Mouse (Mus musculus): ENCODE results near the gene 4930568D16Rik.

4930568D16Rik gene

DNA sequence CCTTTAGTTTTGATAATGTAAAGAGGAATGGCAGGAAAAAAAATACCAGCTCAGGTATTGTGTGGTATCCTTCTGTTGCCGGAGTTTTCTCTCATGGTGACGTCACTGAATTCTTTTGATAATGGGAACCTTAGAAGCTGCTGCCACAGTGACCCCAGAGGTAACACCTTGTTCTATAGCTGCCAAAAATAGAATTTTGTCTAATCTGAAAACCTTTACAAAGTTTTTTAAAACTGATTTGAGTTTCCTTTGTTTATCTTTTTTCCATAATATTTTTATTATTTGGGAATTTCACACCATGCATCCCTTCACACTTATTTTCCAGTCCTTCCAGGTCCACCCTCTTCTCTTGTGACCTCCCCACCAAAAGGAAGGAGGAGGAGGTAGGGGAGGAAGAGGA is at the start of gene 4930568D16Rik:
4930568D16Rik (minus strand) TSS at position 101 of the 400 bp plus-strand sequence.
- no peak for DNase-seq (ENCODE audit: low read depth in 1 of 2, low spot score in 2 of 2)

DNA sequence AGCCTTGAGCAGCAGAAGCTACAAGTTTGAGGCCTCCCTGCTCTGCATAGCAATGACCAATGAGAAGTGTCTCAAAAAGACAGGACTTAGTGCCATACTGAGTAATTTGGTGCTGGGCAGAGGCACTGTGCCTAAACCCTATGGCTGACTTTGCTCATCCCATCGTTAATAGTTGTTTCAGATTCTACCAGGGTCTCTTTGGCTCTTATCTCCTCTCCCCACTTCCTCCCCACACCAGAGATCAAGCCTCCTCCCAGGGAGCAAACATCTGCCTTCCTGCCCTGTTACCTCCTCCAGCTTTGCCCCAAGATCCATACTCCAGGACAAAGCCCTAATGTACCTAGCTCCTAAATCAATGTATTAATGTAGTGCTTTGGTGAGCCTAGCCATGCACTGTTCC is 49.7 kb upstream of the 4930568D16Rik start:
- DNase-seq (ENCODE audit: low read depth in 1 of 2, low spot score in 2 of 2), result no peak

DNA sequence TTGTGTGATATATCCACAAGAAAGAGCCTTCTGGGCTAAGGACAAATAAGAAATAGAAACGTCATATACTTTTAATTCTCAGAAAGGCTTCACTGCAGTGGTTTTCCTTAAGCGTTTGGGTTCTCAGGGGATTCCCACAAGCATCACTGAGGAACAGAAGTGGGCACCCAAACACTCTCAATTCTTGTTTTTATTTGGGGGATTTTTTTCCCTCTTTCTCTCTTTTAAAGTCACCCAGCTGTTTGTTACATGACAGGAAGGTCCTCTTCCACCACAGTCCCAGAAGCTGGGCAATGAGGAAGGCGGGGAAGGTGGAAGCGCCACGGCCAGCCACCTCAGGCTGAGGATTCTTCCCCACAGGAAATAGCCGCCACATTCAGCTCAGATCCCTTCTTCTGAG is 48.9 kb upstream of the 4930568D16Rik start:
- no peak for DNase-seq (ENCODE audit: low read depth in 1 of 2, low spot score in 2 of 2)

DNA sequence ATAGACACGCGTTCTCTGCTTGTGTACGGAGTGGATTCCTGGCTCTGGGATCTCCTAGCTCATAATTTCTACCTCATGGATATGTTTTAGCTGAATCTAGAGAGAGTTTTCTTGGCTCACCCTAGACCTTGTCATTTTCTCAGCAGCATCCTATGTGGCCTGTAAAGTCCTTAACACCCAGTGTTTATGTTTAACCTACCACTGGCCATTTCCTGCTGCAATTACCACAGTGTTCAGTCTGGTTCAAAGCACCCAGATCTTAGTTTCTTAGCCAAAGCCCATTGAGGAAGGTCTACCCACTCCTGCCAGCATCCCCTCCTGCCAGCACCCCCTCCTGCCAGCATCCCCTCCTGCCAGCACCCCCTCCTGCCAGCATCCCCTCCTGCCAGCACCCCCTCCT is 45.3 kb upstream of the 4930568D16Rik start:
- no peak for DNase-seq (ENCODE audit: low read depth in 1 of 2, low spot score in 2 of 2)

DNA sequence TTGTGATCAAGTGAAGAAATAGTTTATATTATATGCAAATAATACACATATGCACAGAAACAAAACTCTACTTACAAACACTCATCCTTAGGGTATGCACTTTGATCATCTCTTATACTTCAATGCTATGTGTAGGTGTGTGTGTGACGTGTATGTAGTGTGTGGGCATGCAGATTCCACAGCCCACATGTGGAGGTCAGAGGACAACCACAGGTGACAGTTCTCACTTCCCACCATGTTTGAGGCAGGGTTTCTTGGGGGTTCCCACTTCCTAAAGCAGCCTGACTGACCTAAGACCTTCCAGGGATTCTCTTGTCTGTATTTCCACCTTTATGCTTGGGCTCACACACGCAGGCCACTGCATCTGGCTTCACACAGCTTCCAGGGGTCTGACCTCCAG is 44.7 kb upstream of the 4930568D16Rik start:
- DNase-seq (ENCODE audit: low read depth in 1 of 2, low spot score in 2 of 2), result no peak

DNA sequence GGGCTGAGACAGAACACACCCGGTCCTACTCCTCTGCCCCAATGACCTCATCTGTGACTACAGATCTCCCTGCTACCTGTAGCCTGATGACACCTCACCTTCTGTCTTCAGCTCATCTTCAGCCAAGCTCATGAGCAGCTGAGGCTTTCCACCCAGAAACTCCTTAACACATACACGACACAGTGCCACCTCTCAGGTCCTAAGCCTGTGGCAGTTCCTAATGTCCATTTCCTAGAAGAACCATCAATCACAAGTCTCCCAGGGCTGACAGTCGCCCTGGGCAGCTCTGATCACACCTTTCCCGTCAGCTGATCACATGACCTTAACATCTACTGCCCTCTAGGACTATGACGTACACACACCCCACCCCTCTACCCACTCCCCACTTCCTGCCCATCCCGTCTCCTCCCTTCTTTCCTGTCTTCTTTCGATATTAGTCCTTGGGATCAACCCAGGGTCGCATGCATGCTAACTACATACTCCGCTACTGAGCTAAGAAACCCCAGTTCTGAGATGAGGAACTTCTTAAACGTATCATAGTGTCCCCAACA is 44.2 kb upstream of the 4930568D16Rik start:
- no peak for DNase-seq (ENCODE audit: low read depth in 1 of 2, low spot score in 2 of 2)

DNA sequence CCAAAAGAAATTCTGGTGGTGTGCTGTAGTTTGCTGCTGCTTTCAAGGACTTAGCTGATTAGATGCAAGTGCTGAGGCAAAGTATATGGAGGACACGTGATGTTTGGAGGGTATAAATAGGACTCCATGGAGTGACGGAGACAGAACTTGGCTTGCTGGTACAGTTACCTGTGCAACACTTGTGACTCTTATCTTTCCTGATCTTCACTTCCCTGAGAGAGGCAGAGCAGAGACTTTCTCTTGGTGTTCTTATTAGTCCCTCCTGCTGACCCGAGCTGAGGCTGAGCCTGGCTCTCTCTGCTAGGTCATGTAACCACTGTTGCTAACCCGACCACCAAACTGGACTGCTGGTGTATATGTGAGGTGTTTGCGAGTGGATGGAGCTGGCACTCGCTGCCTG is 41.9 kb upstream of the 4930568D16Rik start:
- DNase-seq (ENCODE audit: low read depth in 1 of 2, low spot score in 2 of 2), result no peak

DNA sequence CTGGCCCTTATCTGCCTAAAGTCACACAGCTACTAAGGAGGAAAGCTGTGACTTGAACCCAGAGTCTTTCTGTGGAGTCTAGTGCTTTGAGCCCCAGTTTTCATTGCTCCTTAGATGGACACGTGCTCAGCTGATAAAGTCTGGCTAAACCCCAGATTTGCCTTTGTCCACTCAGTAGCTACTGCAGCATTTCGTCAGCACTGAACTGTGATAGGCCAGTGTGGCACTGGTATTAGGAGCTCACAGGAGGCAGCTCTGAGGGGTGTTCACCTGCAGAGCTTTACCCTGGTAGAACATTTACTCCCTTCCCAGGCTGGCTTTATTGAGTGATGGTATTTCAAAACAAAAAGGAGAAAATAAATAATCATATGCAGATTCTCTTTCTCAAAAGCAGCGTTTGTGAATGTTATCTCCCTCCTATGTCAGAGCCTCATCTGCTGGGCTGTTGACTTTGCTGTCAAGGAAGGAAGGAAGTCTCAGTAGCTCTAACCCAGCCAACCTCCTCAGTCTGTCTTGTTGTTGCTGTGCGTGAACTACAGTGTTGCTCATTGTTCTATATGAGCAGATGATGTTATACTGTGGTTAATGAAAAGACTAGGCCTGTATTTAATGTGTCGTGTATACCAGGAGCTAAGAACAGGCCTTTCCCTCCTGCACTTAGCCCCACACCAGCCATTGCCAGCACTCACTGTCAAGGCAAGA is 41.0 kb upstream of the 4930568D16Rik start:
- no peak for DNase-seq (ENCODE audit: low read depth in 1 of 2, low spot score in 2 of 2)

DNA sequence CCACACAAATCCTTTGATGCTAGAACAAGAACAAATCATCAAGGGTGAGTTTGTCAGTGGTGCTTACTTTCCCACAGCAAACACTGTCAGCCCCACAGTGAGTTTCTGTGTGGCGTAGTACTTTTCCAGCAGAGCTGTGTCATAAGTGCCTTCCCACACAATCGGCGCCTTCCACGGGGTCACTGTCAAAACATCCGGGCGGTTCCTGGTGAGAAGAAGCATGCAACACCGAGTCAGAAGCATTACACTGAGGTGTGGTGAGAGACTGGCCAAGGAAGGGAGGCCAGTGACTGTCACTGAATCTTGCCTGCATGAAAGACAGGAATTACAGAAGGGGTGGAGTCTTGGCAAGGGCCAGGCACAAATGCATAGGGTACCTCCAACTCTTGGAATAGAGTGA is 40.3 kb upstream of the 4930568D16Rik start:
- DNase-seq (ENCODE audit: low read depth in 1 of 2, low spot score in 2 of 2), result no peak

DNA sequence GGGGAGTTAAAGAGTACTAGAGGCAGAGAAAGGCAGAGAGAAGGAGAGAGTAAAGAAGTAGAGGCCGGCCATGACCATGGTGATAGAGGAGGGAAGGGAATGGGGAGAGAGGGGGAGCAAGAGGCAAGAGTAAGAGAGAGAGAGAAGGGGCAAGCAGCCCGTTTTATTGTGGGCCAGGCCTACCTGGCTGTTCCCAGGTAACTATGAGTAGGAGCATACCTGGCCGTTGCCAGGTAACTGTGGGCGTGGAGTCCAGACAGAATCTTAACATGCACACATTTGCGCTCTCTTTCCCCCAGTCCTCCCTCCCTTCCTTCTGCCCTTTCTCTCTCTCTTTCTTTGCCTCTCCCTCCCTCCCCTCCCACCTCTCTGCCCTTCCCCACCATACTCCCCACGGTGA is 39.7 kb upstream of the 4930568D16Rik start:
- no peak for DNase-seq (ENCODE audit: low read depth in 1 of 2, low spot score in 2 of 2)

DNA sequence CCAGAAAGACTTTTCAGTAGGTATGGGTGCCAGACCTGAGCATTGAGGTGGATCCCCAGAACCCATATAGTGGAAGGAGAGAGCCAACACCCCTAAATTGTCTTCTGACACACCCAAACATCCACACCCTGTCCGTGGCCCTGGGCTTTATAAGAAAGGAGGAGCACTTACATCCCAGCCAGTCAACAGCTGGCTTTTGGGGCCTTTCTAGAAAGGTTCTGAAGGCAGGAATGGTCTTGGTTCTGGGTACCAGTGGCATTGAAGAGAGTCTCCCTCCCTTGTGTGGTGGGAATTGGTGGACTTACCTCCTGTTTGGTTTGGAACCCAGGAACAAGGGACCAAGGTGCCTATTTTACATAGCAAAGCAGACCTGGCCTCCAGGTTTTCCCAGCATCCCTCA is 39.1 kb upstream of the 4930568D16Rik start:
- no peak for DNase-seq (ENCODE audit: low read depth in 1 of 2, low spot score in 2 of 2)

DNA sequence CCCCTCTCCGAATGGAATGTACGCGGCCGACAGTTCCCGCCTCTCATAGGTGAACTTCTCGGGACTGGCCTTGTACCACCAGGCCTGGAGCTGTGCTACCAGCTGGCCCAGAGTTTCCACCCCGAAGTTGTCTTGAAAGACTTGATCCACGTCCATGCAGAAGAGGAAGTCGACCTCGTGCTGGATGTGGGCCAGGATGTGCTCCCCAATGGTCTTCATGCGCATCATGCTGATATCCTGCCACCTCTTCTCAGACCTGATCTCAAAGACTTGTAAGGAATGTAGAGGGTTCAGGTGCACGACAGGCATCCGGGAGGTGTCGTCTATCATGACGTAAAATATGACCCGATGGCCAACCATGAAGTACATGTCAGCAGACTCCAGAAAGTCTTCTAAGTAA is 34.9 kb upstream of the 4930568D16Rik start:
- no peak for DNase-seq (ENCODE audit: low read depth in 1 of 2, low spot score in 2 of 2)

DNA sequence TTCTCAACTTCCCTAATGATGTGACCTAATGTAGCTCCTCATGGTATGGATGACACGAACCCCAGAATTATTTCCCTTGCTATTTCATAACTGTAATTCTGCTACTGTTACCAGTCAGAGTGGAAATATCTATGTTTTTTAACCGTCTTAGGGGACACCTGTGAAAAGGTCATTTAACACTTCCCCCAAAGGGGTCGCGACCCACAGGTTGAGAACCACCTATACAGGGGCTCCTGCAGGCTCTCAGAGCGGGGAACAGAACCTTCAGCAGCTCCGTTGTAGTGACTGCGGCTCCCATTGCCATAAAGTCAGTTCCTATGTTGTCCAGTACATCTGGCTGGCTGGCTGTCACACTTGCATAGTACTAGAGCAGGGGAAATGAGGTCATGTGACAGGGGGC is 33.2 kb upstream of the 4930568D16Rik start:
- no peak for DNase-seq (ENCODE audit: low read depth in 1 of 2, low spot score in 2 of 2)

DNA sequence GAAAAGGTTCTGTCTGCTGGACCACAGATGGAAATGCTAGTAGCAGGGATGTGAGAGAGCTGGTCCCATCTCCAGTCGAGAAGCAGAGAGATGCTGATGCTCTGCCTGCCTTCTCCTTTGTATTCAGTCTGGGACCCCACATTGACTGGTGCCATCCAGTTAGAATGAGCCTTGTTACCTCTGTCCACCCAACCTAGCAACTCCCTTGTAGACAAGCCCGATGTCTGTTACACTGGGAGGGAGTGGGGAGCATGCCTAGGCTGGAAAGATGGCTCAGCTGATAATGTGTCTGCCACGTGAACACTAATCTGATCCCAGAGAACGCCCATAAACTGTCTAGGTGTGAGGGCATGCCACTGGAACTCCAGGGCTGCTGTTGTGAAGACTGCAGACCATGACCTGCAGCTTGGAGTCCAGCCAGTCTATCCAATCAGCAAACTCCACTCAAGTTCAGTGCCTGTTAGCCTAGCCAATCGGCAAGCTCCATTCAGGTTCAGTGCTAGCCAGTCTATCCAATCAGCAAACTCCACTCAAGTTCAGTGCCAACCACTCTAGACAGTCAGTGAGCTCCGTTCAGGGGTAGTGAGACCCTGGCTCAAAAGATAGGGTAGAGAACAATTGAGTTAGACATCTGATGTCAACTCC is 30.8 kb upstream of the 4930568D16Rik start:
- no peak for DNase-seq (ENCODE audit: low read depth in 1 of 2, low spot score in 2 of 2)

DNA sequence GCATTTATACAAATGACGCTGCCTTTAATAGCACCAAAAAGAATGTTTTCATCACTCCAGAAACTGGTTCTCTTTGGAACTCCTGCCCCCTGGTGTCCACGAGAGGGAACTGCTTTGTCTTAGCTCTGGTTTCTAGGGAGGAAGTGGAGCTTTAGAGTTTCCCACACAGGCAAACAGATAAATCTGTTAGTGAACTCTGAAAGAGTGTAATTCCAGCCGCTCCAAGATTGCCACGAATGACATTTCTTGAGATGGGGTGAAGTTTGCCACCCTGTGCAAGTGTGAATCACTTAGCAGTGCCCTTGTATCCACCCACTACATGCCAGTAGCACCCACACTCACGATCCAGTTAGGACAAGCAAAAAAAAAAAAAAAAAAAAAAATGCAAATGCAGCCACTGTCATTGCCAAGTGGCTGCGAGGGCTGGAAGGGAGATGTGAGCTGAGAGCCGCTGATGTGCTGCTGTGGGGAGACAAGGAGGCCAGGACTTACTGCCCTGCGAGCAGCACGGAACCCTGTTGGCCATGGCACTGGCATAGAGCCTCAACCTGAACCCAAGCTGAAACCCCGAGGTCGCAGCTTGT is 30.2 kb upstream of the 4930568D16Rik start:
- DNase-seq (ENCODE audit: low read depth in 1 of 2, low spot score in 2 of 2), result peak; percentile 22 to 48

DNA sequence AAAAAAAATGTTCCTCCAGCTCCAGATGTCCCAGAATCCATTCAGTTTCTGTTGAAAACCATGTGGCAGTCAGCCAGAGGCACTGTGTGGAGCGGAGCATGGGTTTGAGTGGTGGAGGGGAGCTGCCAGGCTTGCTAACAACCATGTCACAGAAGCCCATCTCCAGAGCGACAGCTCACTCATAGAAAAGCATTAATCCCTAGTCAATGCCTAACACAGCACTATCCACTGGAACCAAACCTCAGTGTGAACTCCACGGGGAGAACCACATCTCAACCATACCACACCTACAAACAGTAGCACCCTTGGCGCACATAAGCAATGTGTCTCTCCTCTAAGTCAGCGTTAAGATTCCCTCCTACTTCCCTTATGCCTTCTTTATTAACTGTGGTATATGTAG is 29.6 kb upstream of the 4930568D16Rik start, which contains the start of gene 4930402F06Rik:
4930402F06Rik (minus strand) TSS at position 80 of the 400 bp plus-strand sequence.
- no peak for DNase-seq (ENCODE audit: low read depth in 1 of 2, low spot score in 2 of 2)

DNA sequence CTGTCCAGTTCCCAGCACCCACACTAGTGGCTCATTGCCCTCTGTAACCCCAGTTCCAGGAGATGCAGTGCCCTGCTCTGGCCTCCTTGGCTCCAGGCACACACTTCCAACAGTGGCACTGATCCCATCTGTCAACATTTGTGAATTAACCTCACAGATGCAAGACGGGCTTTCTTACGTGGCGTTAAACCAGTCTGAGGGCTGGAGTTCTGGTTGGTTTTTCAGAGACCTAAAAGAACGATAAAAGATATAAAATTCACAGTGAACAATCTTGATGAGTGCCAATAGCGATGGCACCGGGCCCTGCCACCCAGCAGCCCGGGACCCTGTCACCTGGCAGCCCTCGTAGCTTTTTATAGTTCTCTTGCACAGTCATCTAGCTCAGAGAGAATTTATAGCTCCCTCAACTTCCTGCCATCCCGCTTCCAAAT is 17.9 kb upstream of the 4930568D16Rik start:
- DNase-seq (ENCODE audit: low read depth in 1 of 2, low spot score in 2 of 2), result no peak

DNA sequence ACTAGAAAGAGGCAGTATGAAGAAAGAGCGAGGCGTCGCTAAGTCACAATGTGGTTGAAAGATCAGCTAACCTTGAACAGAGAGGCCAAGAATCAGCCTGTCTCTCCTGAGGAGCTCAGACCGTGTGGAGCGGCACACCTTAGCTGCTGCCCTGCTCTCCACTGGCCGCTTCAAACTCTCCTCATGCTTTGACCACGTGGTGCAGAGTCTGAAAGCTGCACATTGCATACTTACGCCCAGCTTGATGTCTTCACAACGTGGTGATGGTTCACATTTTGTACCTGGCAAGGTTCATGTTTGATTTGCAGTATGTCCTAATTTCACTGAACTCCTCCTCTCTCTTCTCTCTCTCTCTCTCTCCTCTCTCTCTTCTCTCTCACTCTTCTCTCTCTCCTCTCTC is 11.8 kb upstream of the 4930568D16Rik start:
- no peak for DNase-seq (ENCODE audit: low read depth in 1 of 2, low spot score in 2 of 2)

DNA sequence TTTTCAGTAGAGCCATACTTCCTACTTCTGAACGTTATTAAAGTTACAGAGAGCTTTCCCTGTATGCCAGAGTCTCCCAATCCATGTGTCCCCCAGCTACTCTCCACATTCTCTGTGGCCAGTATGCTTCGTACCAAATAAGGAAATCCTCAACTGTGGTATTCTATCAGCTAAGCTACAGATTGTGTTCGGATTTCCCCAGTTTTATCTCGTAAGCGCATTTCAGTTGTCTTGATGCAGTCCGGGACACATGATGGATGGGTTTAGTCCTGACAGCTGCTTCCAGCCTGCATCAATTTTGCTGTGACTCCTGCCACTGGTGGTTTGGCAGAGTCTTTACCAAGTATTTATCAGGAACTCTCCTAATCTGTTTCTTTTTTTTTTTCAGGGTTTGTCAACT is 10.1 kb upstream of the 4930568D16Rik start:
- no peak for DNase-seq (ENCODE audit: low read depth in 1 of 2, low spot score in 2 of 2)

DNA sequence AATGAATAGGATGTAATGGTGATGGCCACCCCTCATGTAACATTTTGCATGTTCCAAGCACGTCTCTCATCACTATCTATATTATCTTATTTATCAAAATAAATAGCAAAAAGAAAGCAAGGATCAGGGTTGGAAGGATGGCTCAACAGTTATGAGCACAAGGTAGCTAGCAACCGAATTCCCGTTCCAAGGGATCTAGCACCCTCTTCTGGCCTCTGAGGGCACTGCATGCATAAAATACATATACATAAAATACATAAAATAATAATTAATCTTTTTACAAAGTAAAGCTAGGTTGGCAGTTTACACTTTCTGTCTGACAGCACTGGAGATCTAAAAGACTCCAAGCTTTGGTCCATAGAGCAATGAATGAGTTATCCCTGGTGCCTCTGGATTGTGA is 5.5 kb upstream of the 4930568D16Rik start:
- peak in 1 of 2 experiments; percentile 12 for DNase-seq (ENCODE audit: low read depth in 1 of 2, low spot score in 2 of 2)

DNA sequence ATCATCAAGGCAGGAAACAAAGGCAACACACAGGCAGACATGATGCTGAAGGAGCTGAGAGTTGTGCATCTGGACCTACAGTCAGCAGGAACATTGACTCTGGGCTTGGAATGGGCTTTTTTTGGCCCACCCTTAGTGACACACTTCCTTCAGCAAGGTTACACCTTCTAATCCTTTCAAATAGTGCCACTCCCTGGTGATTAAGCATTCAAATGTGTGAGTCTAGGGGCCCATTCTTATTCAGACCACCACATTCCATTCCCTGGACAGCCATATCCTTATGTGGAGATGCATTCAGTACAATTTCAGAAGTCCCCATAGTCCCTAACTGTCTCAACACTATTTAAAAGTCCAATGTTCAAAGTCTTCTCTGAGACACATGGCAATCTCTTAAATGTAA is 3.2 kb upstream of the 4930568D16Rik start:
- no peak for DNase-seq (ENCODE audit: low read depth in 1 of 2, low spot score in 2 of 2)

DNA sequence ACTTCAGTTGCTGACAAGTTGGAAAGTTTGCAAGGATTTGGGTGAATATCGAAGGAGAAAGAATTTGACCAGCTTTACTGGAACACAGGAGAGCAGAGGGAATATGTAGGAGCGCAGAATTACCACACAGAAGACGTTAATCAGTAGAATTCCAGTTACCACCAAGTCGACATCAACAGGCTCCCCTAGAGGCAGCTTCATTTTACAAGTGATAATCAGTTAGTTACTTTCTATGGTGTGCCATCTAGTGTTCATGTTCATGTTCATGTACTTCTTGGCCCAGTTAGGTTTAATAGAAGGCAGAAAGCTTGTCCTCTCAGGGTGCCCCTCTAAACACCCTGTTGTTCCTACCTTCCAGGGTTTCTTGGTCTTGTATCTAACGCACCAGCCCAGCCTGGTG is 18.3 kb downstream of the 4930568D16Rik start:
- DNase-seq (ENCODE audit: low read depth in 1 of 2, low spot score in 2 of 2), result no peak

All from monocyte, adult 2 months (primary cell).